Mouse (Mus musculus) frontal cortex, postnatal 14 days (tissue): ENCODE data around the gene Rab33b.

Experiments
- DNase-seq, 2 experiments: peaks; one replicate each; pipeline ENCODE4 v3.0.0; 2022; ENCODE audit warnings: low spot score in 2 of 2

Gene Rab33b

GRCm38 (mm10) chr3:51510903-51511302 lies 27.2 kb downstream of the Rab33b start:
- peak; percentile 44 to 65 for DNase-seq

GRCm38 (mm10) chr3:51511983-51512382 lies 28.3 kb downstream of the Rab33b start:
- DNase-seq, result no peak

GRCm38 (mm10) chr3:51517467-51517866 lies 33.7 kb downstream of the Rab33b start:
- no peak for DNase-seq

- no peak for DNase-seq
Observed at GRCm38 (mm10) chr3:51517878-51518762, 34.4 kb downstream of the Rab33b start.

DNA sequence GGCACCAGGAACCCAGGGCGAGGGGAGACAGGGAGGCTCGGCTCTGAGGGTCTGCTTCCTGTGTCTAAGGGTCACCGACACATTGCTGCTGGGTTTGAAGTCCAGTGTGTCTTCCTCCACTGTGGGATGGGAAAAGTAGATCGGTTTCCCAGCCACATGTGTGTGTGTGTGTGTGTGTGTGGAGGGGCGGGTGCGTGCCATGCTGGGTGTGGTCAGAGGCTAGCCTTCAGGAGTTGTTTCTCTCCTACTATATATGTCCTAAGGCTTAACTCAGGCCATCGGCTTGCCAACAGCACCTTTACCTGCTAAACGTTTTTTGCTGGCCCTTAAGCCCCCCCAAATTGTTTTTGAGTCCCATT lies 35.0 kb downstream of the Rab33b start:
- DNase-seq, result no peak

DNA sequence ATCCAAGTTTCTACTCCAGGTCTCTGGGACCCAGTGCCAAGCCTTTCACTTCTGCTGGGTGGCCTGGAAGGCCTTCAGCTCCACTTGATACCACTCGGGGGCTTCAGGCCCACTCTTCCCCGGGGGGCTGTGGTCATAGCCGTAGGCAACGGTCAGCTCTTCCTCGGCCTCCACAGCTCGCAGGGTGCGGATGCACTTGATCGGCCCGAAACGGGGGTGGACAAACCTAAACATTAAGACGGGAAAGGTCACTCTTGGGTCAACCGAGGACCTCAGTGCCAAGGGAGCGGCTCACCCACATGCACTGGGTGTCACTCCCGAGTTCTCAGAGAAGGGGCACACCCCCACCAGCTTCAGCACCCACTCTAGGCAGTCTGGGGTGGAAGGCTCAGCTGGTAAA lies 37.5 kb downstream of the Rab33b start:
- DNase-seq, result no peak

GRCm38 (mm10) chr3:51525186-51525785 lies 41.6 kb downstream of the Rab33b start:
- no peak for DNase-seq

GRCm38 (mm10) chr3:51526891-51527290 lies 43.2 kb downstream of the Rab33b start:
- DNase-seq, result peak in 1 of 2 experiments; percentile 31

- peak in 1 of 2 experiments; percentile 33 for DNase-seq
Observed at GRCm38 (mm10) chr3:51531473-51532281, 48.0 kb downstream of the Rab33b start.

- no peak for DNase-seq
Observed at GRCm38 (mm10) chr3:51532282-51532620, 48.5 kb downstream of the Rab33b start.

DNA sequence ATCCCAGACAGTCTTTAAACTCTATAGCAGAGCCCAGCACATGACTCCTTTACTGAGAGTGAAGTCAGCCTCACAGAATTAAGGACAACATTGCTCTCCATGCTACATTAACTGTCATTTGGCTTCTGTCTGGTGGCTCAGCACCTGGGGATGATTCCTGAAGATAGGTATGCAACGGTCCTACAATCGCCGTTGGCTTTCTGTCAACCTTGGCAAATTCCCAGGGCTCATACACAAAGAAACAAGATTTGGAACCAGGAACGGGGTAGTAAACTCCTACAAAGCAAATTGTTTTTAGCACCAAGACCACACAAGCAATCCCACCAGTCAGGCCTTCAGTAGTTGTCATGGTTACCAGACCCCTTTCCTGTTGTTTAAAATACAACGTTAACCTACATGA lies 49.9 kb downstream of the Rab33b start:
- DNase-seq, result no peak

- DNase-seq, result no peak
Observed at GRCm38 (mm10) chr3:51534013-51534412, 50.3 kb downstream of the Rab33b start.

- peak in 1 of 2 experiments; percentile 51 for DNase-seq
Observed at GRCm38 (mm10) chr3:51539567-51540408, 56.1 kb downstream of the Rab33b start.

DNA sequence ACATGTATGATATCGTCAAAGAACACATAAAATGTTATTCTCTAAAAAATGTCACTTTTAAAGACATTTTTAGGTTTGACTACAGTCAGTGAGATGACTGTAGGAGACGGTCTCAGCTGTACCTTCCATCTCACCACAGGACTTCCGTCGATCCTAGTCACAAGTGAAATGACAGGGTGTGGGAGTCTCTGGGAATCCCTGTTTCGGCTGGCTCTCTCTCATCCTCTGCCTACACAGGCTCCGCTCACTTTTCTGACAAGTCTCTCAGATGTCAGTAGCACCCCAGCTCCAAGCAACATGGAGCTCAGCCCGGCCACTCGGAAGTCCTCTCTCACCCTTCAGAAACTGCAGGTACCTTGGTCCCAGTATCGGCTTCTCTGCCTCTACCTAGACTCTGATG lies 56.9 kb downstream of the Rab33b start:
- DNase-seq, result no peak

DNA sequence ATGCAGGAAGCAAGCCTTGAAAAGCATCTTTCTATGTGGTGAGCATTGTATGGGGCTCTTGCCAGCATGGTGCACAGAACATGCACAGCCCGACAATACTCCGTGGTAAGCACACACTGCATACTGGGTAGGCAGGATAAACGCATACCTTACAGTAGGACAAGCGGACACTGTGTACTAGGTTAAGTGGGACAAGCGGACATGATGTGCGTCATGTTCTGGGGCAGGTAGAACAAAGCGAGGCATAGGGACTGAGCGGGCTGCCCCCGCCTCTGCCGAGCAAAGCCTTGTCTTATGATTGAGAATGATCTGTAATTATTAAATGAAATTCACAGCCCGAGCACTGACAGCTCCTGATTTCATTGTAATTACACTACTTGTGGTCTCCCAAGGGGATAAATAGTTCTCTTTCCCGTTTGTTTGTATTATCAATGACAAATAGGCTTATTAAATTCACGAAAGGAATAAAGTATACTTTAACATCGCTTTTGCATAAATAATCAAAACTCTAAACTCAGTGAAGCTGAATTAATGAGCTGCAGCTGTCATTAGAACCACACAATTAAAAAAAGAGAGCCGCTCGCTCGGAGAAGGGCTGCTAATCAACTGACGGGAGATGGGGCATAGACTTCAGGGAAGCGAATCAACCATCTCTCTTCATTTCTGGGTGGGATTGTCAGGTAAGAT lies 60.9 kb downstream of the Rab33b start:
- DNase-seq, result no peak
